Mouse (Mus musculus): Measurements from ENCODE around the gene Usp53.

DNA sequence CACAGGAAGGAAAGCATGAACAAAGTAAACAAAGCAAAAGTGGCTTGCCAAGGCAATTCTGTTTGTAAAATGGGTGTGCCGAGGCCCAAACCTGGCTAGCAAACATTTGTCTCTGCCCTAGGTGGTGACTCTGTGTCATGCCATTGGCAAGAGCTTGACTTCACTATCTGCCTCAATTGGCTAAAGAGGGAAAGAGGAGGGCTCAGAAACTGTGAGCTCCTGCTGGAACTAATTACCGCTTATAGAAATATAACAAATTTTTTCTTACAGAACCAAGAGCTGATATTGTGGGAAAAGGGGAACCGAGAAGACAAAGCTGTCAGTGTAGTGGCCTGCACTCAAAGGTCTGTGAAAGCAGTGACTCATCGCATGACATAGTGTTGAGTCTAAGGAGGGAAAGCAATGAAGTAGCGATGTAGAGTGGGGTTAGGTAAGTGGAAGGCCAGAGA, 95.9 kb downstream of the Usp53 start:
- peak; percentile 94 for TF ChIP-seq EP300 (IDR thresholded peaks at IDR 0.05; ENCODE audit: low read length)
- 0 out of 2 replicates have a peak, but pooled peaks have one; percentile 45 for TF ChIP-seq TBP (conservative IDR thresholded peaks at IDR 0.05; ENCODE audit: low read depth, low read length)
- no peak for TF ChIP-seq POLR2A (IDR thresholded peaks at IDR 0.05; ENCODE audit: low read depth, low read length)
- TF ChIP-seq ZNF384 (IDR thresholded peaks at IDR 0.05; ENCODE audit: low read depth, low read length) = 0 out of 2 replicates have a peak, but pooled peaks have one; percentile 40
- TF ChIP-seq E2F4 (IDR thresholded peaks at IDR 0.05; ENCODE audit: insufficient replicate concordance, low read depth, low read length) = no peak
- TF ChIP-seq RAD21 (IDR thresholded peaks at IDR 0.05; ENCODE audit: low read depth, low read length) = no peak
- TF ChIP-seq CTCF (conservative IDR thresholded peaks at IDR 0.05 in 1 of 2, IDR thresholded peaks at IDR 0.05 in 1 of 2; ENCODE audit: low read depth in 2 of 2, low read length in 2 of 2) = no peak
- TF ChIP-seq NELFE (IDR thresholded peaks at IDR 0.05; ENCODE audit: low read depth, low read length) = no peak
- no peak for TF ChIP-seq SIN3A (IDR thresholded peaks at IDR 0.05; ENCODE audit: low read length)
- peak; percentile 83 for TF ChIP-seq MAX (IDR thresholded peaks at IDR 0.05; ENCODE audit: low read length)
- TF ChIP-seq TCF12 (IDR thresholded peaks at IDR 0.05; ENCODE audit: low read depth, low read length) = no peak
- 0 out of 2 replicates have a peak, but pooled peaks have one; percentile 26 for TF ChIP-seq RCOR1 (conservative IDR thresholded peaks at IDR 0.05; ENCODE audit: low read depth, low read length)
